Mouse (Mus musculus) heart, embryonic 14.5 days (tissue): ENCODE measurements around the gene Arid3b. TPM values are rescaled to one million over a fixed set of nuclear protein-coding genes. Genes with fewer than 3 reads are reported as not detected.

Experiments
- ATAC-seq: fragments of 200-750 bp; cut with Nextera tagmentation; 2 replicates; pipeline ENCODE4 v1.8.0; 2017; ENCODE audit warnings: low read depth, moderate TSS enrichment; ENCODE audit not compliant: insufficient number of reproducible peaks, insufficient read depth, low FRiP score
- H3K27ac ChIP-seq, 2 experiments: fragments of 200-500 bp in 1 of 2; fragments of 300-500 bp in 1 of 2; sonication (generic) in 1 of 2; replicated peaks in 1 of 2; 2 replicates each; pipeline ENCODE4 v1.5.1; 2012 to 2014; ENCODE audit warnings: low read depth in 2 of 2, low read length in 2 of 2, control low read depth in 1 of 2, mild to moderate bottlenecking in 1 of 2, mixed read lengths in 1 of 2; ENCODE audit not compliant: control insufficient read depth in 1 of 2, insufficient read depth in 1 of 2
- H3K27me3 ChIP-seq: fragments of 300-500 bp; sonication (generic); 2 replicates; pipeline ENCODE4 v1.6.1; 2014; ENCODE audit warnings: mild to moderate bottlenecking, low read length, control low read depth; ENCODE audit not compliant: control insufficient read depth, insufficient read depth
- H3K36me3 ChIP-seq: fragments of 300-500 bp; sonication (generic); 2 replicates; pipeline ENCODE4 v1.6.1; 2014; ENCODE audit warnings: mild to moderate bottlenecking, control low read depth, low read length, mixed read lengths; ENCODE audit not compliant: control insufficient read depth, insufficient read depth
- H3K4me1 ChIP-seq, 2 experiments: fragments of 200-500 bp in 1 of 2; fragments of 300-500 bp in 1 of 2; sonication (generic) in 1 of 2; 2 replicates each; pipeline ENCODE4 v1.6.1; 2012 to 2014; ENCODE audit warnings: low read length in 2 of 2, control low read depth in 1 of 2, mixed read lengths in 1 of 2; ENCODE audit not compliant: control insufficient read depth in 2 of 2, insufficient read depth in 2 of 2
- H3K4me2 ChIP-seq: fragments of 300-500 bp; sonication (generic); 2 replicates; pipeline ENCODE4 v1.6.1; 2014; ENCODE audit warnings: mild to moderate bottlenecking, low read length
- H3K4me3 ChIP-seq, 2 experiments: fragments of 200-500 bp in 1 of 2; fragments of 300-500 bp in 1 of 2; sonication (generic) in 1 of 2; 2 replicates each; pipeline ENCODE4 v1.5.1; 2012 to 2014; ENCODE audit warnings: low read length in 2 of 2, mild to moderate bottlenecking in 2 of 2, control low read depth in 1 of 2, low read depth in 1 of 2, moderate library complexity in 1 of 2; ENCODE audit not compliant: control insufficient read depth in 1 of 2, insufficient read depth in 1 of 2
- H3K9ac ChIP-seq: fragments of 300-500 bp; sonication (generic); 2 replicates; pipeline ENCODE4 v1.6.1; 2014; ENCODE audit warnings: mild to moderate bottlenecking, low read length
- H3K9me3 ChIP-seq: fragments of 300-500 bp; sonication (generic); 2 replicates; pipeline ENCODE4 v1.6.1; 2016; ENCODE audit warnings: low read length, control low read depth; ENCODE audit not compliant: control insufficient read depth
- WGBS: fragments of 180-500 bp; shearing (Covaris S2); extraction: QIAGEN DNeasy Blood & Tissue Kit; methylation state at CpG from one replicate; pipeline ENCODE4 v1.1.7; 2014; 5-methylcytosine and 5-hydroxymethylcytosine counted together
- polyA plus RNA-seq: library from polyadenylated mRNA; unstranded; fragments of >200 nt; fragmentation: Nextera tagmentation; extraction: Ambion mirVana; gene quantifications from 2 replicates; pipeline ENCODE4 v1.2.1, GENCODE M21; 2014

Arid3b gene
- polyA plus RNA-seq, 1 experiment from 2014 or later, result 8.1 TPM

- WGBS, result 75% methylated on average over 3 of the region's 3 CpGs
- peaks cover 48 to 72% of the 10 kb centered on the region in 2 experiments for H3K4me1 ChIP-seq
Observed at GRCm38 (mm10) chr9:57810691-57811090, 25.9 kb downstream of the Arid3b start.

GRCm38 (mm10) chr9:57808771-57809310, 27.8 kb downstream of the Arid3b start:
- H3K4me3 ChIP-seq, result no peak overlapping the region
- H3K36me3 ChIP-seq, result 0 out of 2 replicates have a peak, but pooled peaks cover 8% of the 10 kb centered on the region
- 50% methylated on average over 5 of the region's 5 CpGs for WGBS
- H3K27me3 ChIP-seq, result no peaks in the 10 kb centered on the region
- no peaks in the 10 kb centered on the region for H3K9me3 ChIP-seq
- ATAC-seq, result no peak
- H3K4me1 ChIP-seq, result peaks cover 44 to 74% of the 10 kb centered on the region in 2 experiments
- no peak overlapping the region for H3K9ac ChIP-seq
- H3K27ac ChIP-seq, result 0 out of 4 replicates have a peak overlapping the region, but pooled peaks of 1 of the 2 experiments have one; percentile 21
- H3K4me2 ChIP-seq, result no peak overlapping the region

More at GRCm38 (mm10) chr9:57810691-57811090, 25.9 kb downstream of the Arid3b start:
- Histone ChIP-seq H3K9me3 (no peaks in the 10 kb centered on the region), H3K9ac (no peak overlapping the region), H3K4me2 (no peak overlapping the region), H3K27ac (no peak overlapping the region), H3K4me3 (no peak overlapping the region), H3K36me3 (0 out of 2 replicates have a peak, but pooled peaks cover 8% of the 10 kb centered on the region), H3K27me3 (no peaks in the 10 kb centered on the region)
- ATAC-seq, result no peak

GRCm38 (mm10) chr9:57807174-57807651, 29.4 kb downstream of the Arid3b start:
- Histone ChIP-seq H3K9ac (no peak overlapping the region), H3K27ac (no peak overlapping the region), H3K27me3 (no peaks in the 10 kb centered on the region), H3K4me2 (no peak overlapping the region), H3K4me1 (peaks cover 43 to 72% of the 10 kb centered on the region in 2 experiments), H3K36me3 (0 out of 2 replicates have a peak, but pooled peaks cover 8% of the 10 kb centered on the region), H3K4me3 (no peak overlapping the region), H3K9me3 (no peaks in the 10 kb centered on the region)
- no peak for ATAC-seq
- 70% methylated on average over 4 of the region's 4 CpGs for WGBS

GRCm38 (mm10) chr9:57806066-57806481, 30.5 kb downstream of the Arid3b start:
- 0 out of 2 replicates have a peak, but pooled peaks cover 8% of the 10 kb centered on the region for H3K36me3 ChIP-seq
- no peak for ATAC-seq
- H3K4me3 ChIP-seq, result no peak overlapping the region
- no peaks in the 10 kb centered on the region for H3K27me3 ChIP-seq
- H3K9ac ChIP-seq, result no peak overlapping the region
- H3K9me3 ChIP-seq, result no peaks in the 10 kb centered on the region
- WGBS, result 26% methylated on average over 1 of the region's 1 CpGs
- no peak overlapping the region for H3K27ac ChIP-seq
- H3K4me1 ChIP-seq, result peaks cover 40 to 61% of the 10 kb centered on the region in 2 experiments
- H3K4me2 ChIP-seq, result no peak overlapping the region

- peaks cover 40 to 68% of the 10 kb centered on the region in 2 experiments for H3K4me1 ChIP-seq
Observed at GRCm38 (mm10) chr9:57805087-57805737, 31.4 kb downstream of the Arid3b start.

GRCm38 (mm10) chr9:57803839-57804238, 32.8 kb downstream of the Arid3b start:
- Histone ChIP-seq H3K27me3 (no peaks in the 10 kb centered on the region), H3K4me1 (peaks cover 40 to 73% of the 10 kb centered on the region in 2 experiments), H3K4me2 (no peak overlapping the region), H3K27ac (no peak overlapping the region), H3K9me3 (no peaks in the 10 kb centered on the region), H3K4me3 (no peak overlapping the region), H3K9ac (peak overlapping the region; percentile 31; the same call in 1 of the 2 replicates), H3K36me3 (0 out of 2 replicates have a peak, but pooled peaks cover 4% of the 10 kb centered on the region)
- WGBS, result 15% methylated on average over 4 of the region's 4 CpGs
- ATAC-seq, result no peak

More at GRCm38 (mm10) chr9:57805087-57805737, 31.4 kb downstream of the Arid3b start:
- ATAC-seq, result no peak
- 0 out of 2 replicates have a peak, but pooled peaks cover 8% of the 10 kb centered on the region for H3K36me3 ChIP-seq
- 24% methylated on average over 10 of the region's 10 CpGs for WGBS
- no peak overlapping the region for H3K9ac ChIP-seq
- no peak overlapping the region for H3K4me3 ChIP-seq
- no peaks in the 10 kb centered on the region for H3K27me3 ChIP-seq
- no peaks in the 10 kb centered on the region for H3K9me3 ChIP-seq
- peak overlapping the region; percentile 12 to 25; a peak in 2 of 4 replicates for H3K27ac ChIP-seq
- H3K4me2 ChIP-seq, result no peak overlapping the region

GRCm38 (mm10) chr9:57803047-57803446, 33.5 kb downstream of the Arid3b start:
- WGBS, result 11% methylated on average over 3 of the region's 3 CpGs
- H3K36me3 ChIP-seq, result 0 out of 2 replicates have a peak, but pooled peaks cover 4% of the 10 kb centered on the region
- H3K27me3 ChIP-seq, result no peaks in the 10 kb centered on the region
- no peak for ATAC-seq
- H3K4me3 ChIP-seq, result no peak overlapping the region
- peak overlapping the region in 1 of 2 experiments; percentile 53; a peak in 1 of 4 replicates for H3K27ac ChIP-seq
- H3K4me1 ChIP-seq, result peaks cover 43 to 73% of the 10 kb centered on the region in 2 experiments
- peak overlapping the region; percentile 31; the same call in 1 of the 2 replicates for H3K9ac ChIP-seq
- H3K4me2 ChIP-seq, result no peak overlapping the region
- H3K9me3 ChIP-seq, result no peaks in the 10 kb centered on the region
